ENCODE assay signal across 12 mouse cellular contexts in the genomic region with DNA sequence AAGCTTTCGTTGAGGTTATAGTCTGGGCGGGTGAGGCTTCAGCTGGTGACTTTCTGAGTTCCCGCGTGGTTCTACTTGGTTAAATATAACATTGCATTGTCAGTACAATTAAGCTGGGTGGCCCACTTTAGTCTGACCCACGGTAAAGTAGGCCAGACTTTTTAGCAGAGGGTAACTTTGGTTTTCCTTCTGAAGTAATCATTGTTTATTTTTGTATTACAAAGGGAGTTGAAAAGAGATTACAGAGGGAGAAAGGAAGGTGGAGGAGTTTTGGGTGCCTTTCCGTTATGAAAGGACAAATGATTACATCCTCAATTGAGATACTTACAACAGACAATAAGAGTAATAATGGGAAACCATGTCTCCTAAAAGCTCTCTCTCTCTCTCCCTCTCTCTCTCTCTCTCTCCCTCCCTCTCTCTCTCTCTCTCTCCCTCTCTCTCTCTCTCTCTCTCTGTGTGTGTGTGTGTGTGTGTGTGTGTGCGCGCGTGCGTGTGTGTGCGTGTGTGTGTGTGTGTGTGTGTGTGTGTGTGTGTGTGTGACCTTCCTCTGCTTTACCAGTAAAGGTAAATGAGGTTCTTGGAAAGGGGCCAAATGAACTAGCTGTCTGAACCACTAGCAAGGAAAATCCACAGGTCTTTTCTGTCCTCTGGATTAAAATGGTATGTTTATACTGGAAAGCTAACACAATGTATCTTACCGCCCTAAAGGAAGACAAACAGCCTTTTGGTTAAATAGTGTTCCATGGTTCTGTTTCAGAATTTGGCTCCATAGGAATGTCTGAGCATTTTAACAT. TPM values are rescaled to one million over a fixed set of nuclear protein-coding genes. Genes with fewer than 3 reads are reported as not detected.
DNase-seq lines count a peak whose midpoint lies in the region; ATAC-seq and TF ChIP-seq lines count a peak whose summit lies in the region.
"Had no signal": no experiment of that assay in that cellular context is flagged by ENCODE, and none has a peak within 500 bp of the region (broad histone marks: within the 10 kb centered on the region; RNA-seq: fewer than 3 reads in every experiment).

No protein-coding gene starts in this region.

- H3K36me3 ChIP-seq in heart, embryonic 13.5 days: no peaks in the 10 kb centered on the region
- H3K36me3 ChIP-seq in hindbrain, embryonic 11.5 days (ENCODE audit: control insufficient read depth, insufficient read depth, low read length): no peaks in the 10 kb centered on the region
- H3K36me3 ChIP-seq in midbrain, postnatal 0 days (ENCODE audit: insufficient read depth, low read length): no peaks in the 10 kb centered on the region
- no peaks in the 10 kb centered on the region for H3K36me3 ChIP-seq in liver, postnatal 0 days (replicated peaks; ENCODE audit: insufficient read depth, low read length)

- H3K9me3 ChIP-seq in heart, embryonic 13.5 days: no peaks in the 10 kb centered on the region
- no peaks in the 10 kb centered on the region for H3K9me3 ChIP-seq in hindbrain, embryonic 11.5 days (ENCODE audit: control insufficient read depth, low read length)
- no peaks in the 10 kb centered on the region for H3K9me3 ChIP-seq in midbrain, postnatal 0 days (ENCODE audit: low read length)
- no peaks in the 10 kb centered on the region for H3K9me3 ChIP-seq in liver, postnatal 0 days (ENCODE audit: low read length)

- no peak overlapping the region for H3K4me3 ChIP-seq in heart, embryonic 13.5 days
- H3K4me3 ChIP-seq in hindbrain, embryonic 11.5 days (ENCODE audit: low read depth, low read length): peak overlapping the region; percentile 76
- peak overlapping the region; percentile 87 for H3K4me3 ChIP-seq in midbrain, postnatal 0 days (ENCODE audit: low read depth, low read length)
- H3K4me3 ChIP-seq in liver, postnatal 0 days (ENCODE audit: low read depth, low read length): no peak overlapping the region

- H3K27me3 ChIP-seq in heart, embryonic 13.5 days (replicated peaks): peaks cover 76% of the 10 kb centered on the region
- H3K27me3 ChIP-seq in hindbrain, embryonic 11.5 days (ENCODE audit: control insufficient read depth, insufficient read depth, low read length): no peaks in the 10 kb centered on the region
- H3K27me3 ChIP-seq in midbrain, postnatal 0 days (ENCODE audit: insufficient read depth, low read length): no peaks in the 10 kb centered on the region
- H3K27me3 ChIP-seq in liver, postnatal 0 days (ENCODE audit: insufficient read depth, low read length): peaks cover 49% of the 10 kb centered on the region

- 13% methylated on average over 7 of the region's 12 CpGs for WGBS in heart, embryonic 13.5 days
- 7% methylated on average over 7 of the region's 12 CpGs for WGBS in hindbrain, embryonic 11.5 days
- 10% methylated on average over 9 of the region's 12 CpGs for WGBS in midbrain, postnatal 0 days
- 17% methylated on average over 7 of the region's 12 CpGs for WGBS in liver, postnatal 0 days (ENCODE audit: insufficient replicate concordance)

- no peak for ATAC-seq in heart, embryonic 13.5 days (ENCODE audit: extremely low read depth, insufficient number of reproducible peaks, low FRiP score, low TSS enrichment)
- ATAC-seq in hindbrain, embryonic 11.5 days (ENCODE audit: low FRiP score): no peak
- no peak for ATAC-seq in midbrain, postnatal 0 days (ENCODE audit: low FRiP score)
- no peak for ATAC-seq in liver, postnatal 0 days

- H3K4me1 ChIP-seq in heart, embryonic 13.5 days: peaks cover 26% of the 10 kb centered on the region
- H3K4me1 ChIP-seq in hindbrain, embryonic 11.5 days (replicated peaks; ENCODE audit: control insufficient read depth, insufficient read depth, low read length): no peaks in the 10 kb centered on the region
- no peaks in the 10 kb centered on the region; the same call in 1 of the 2 replicates for H3K4me1 ChIP-seq in midbrain, postnatal 0 days (ENCODE audit: insufficient read depth, low read length)
- peaks cover 10% of the 10 kb centered on the region for H3K4me1 ChIP-seq in liver, postnatal 0 days (ENCODE audit: insufficient read depth)

- H3K27ac ChIP-seq in heart, embryonic 13.5 days (replicated peaks): no peak overlapping the region
- peak overlapping the region; percentile 93; the same call in 1 of the 2 replicates for H3K27ac ChIP-seq in hindbrain, embryonic 11.5 days (ENCODE audit: low read depth, low read length)
- H3K27ac ChIP-seq in midbrain, postnatal 0 days (ENCODE audit: low read depth, low read length): peak overlapping the region; percentile 95
- H3K27ac ChIP-seq in liver, postnatal 0 days (ENCODE audit: low read depth): no peak overlapping the region

- no peak for TF ChIP-seq EP300 in liver, postnatal 0 days (IDR thresholded peaks at IDR 0.05; ENCODE audit: low read depth)

- peak overlapping the region; percentile 61; the same call in 1 of the 2 replicates for H3K4me2 ChIP-seq in heart, embryonic 13.5 days
- H3K4me2 ChIP-seq in hindbrain, embryonic 11.5 days (replicated peaks; ENCODE audit: low read depth, low read length): peak overlapping the region; percentile 86
- peak overlapping the region; percentile 88 for H3K4me2 ChIP-seq in midbrain, postnatal 0 days (ENCODE audit: low read depth, low read length, poor library complexity, severe bottlenecking)
- H3K4me2 ChIP-seq in liver, postnatal 0 days (ENCODE audit: low read depth, low read length): no peak overlapping the region

- DNase-seq in heart, postnatal 4 days: no peak
- peak; percentile 10 for DNase-seq in embryo, embryonic 11 days
- DNase-seq in hindbrain, embryonic 11.5 days (ENCODE audit: low spot score): no peak
- DNase-seq in midbrain, postnatal 0 days (ENCODE audit: low spot score): peak; percentile 61
- DNase-seq in urinary bladder, postnatal 10 days (ENCODE audit: low spot score): no peak
- no peak for DNase-seq in liver, postnatal 0 days
- DNase-seq in heart, postnatal 14 days: no peak
- DNase-seq: lung, postnatal 36 days had no signal

- no peak for TF ChIP-seq CTCF in midbrain, postnatal 0 days (IDR thresholded peaks at IDR 0.05)
- no peak for TF ChIP-seq CTCF in liver, postnatal 0 days (IDR thresholded peaks at IDR 0.05; ENCODE audit: low read depth)

- no peak overlapping the region for H3K9ac ChIP-seq in heart, embryonic 13.5 days
- peak overlapping the region; percentile 89 for H3K9ac ChIP-seq in hindbrain, embryonic 11.5 days (ENCODE audit: low read depth, low read length)
- H3K9ac ChIP-seq in midbrain, postnatal 0 days (replicated peaks; ENCODE audit: low read length, poor library complexity, severe bottlenecking): peak overlapping the region; percentile 89
- H3K9ac ChIP-seq in liver, postnatal 0 days (replicated peaks): no peak overlapping the region

- intact Hi-C loops in heart, postnatal 14 days (cut with DNase I): no loop called here

RNA-seq across cellular contexts. Expression of a gene that starts 1.2 kb away (rescaled TPM):
- 0.33 and 0.47 TPM in 2 replicates for polyA plus RNA-seq in heart, embryonic 13.5 days (2015; fragmentation: Nextera tagmentation; extraction: Ambion mirVana)
- under 1 TPM in 1 of 2 experiments, not detected in 1; 0.25 TPM for total RNA-seq in heart, postnatal 4 days (2021)
- 35.8 and 42.6 TPM in 2 replicates for polyA plus RNA-seq in hindbrain, embryonic 11.5 days (2014; fragmentation: Nextera tagmentation; extraction: Ambion mirVana)
- 156 and 164 TPM in 2 replicates for total RNA-seq in midbrain, postnatal 0 days (2014; rRNA removed)
- polyA plus RNA-seq in midbrain, postnatal 0 days (2015; fragmentation: Nextera tagmentation; extraction: Ambion mirVana): 131 and 160 TPM in 2 replicates
- polyA plus RNA-seq in liver, postnatal 0 days (2015; fragmentation: Nextera tagmentation; extraction: Ambion mirVana): not detected in 2 replicates
- total RNA-seq in heart, postnatal 14 days (2021): not detected
- total RNA-seq: gastrocnemius, adult 18-20 months had no signal

RNA-seq across cellular contexts. Expression of a gene that starts 53.9 kb away (rescaled TPM):
- not detected in 2 replicates for polyA plus RNA-seq in heart, embryonic 13.5 days (2015; fragmentation: Nextera tagmentation; extraction: Ambion mirVana)
- not detected for total RNA-seq in heart, postnatal 4 days (2021)
- 5.0 and 9.9 TPM in 2 replicates for polyA plus RNA-seq in hindbrain, embryonic 11.5 days (2014; fragmentation: Nextera tagmentation; extraction: Ambion mirVana)
- 14.9 and 20.6 TPM in 2 replicates for total RNA-seq in midbrain, postnatal 0 days (2014; rRNA removed)
- 11.7 and 15.0 TPM in 2 replicates for polyA plus RNA-seq in midbrain, postnatal 0 days (2015; fragmentation: Nextera tagmentation; extraction: Ambion mirVana)
- polyA plus RNA-seq in liver, postnatal 0 days (2015; fragmentation: Nextera tagmentation; extraction: Ambion mirVana): not detected in 2 replicates
- total RNA-seq in heart, postnatal 14 days (2021): not detected
- total RNA-seq: adrenal gland, postnatal 14 days; gastrocnemius, adult 18-20 months had no signal
- polyA plus RNA-seq: testis, adult 2 months had no signal

Comparison
In these comparisons a context has a peak if more than half of its experiments do, and no peak if none do; other contexts are left out.
1. H3K27ac ChIP-seq: peak in hindbrain, embryonic 11.5 days (single experiment) and midbrain, postnatal 0 days (single experiment); none in heart, embryonic 13.5 days (single experiment) and liver, postnatal 0 days (single experiment).
2. H3K4me3 ChIP-seq: peak in hindbrain, embryonic 11.5 days (single experiment) and midbrain, postnatal 0 days (single experiment); none in heart, embryonic 13.5 days (single experiment) and liver, postnatal 0 days (single experiment).
3. H3K9ac ChIP-seq: peak in hindbrain, embryonic 11.5 days (single experiment) and midbrain, postnatal 0 days (single experiment); none in heart, embryonic 13.5 days (single experiment) and liver, postnatal 0 days (single experiment).
4. DNase-seq: peak in embryo, embryonic 11 days (single experiment) and midbrain, postnatal 0 days (single experiment); none in heart, postnatal 4 days (single experiment), hindbrain, embryonic 11.5 days (single experiment), urinary bladder, postnatal 10 days (single experiment), liver, postnatal 0 days (single experiment) and heart, postnatal 14 days (0 of 2).
5. RNA of a gene that starts 1.2 kb away (polyA plus RNA-seq): 131 to 160 TPM in midbrain, postnatal 0 days and 35.8 to 42.6 TPM in hindbrain, embryonic 11.5 days; 0.33 to 0.47 TPM in heart, embryonic 13.5 days and not detected in liver, postnatal 0 days; every median in the first group is over 10 times any median in the second.